Mouse (Mus musculus) adrenal gland, adult 18-20 months (tissue): Measurements from ENCODE around the gene Tdrd3. TPM values are rescaled to one million over a fixed set of nuclear protein-coding genes. Genes with fewer than 3 reads are reported as not detected.

Source experiments
- DNase-seq, 2 experiments: peaks; one replicate each; pipeline ENCODE4 v3.0.0; 2021 to 2022; ENCODE audit warnings: low spot score in 2 of 2
- total RNA-seq, 2 experiments: library from RNA; stranded (reverse); gene quantifications; 1 replicate in 1 of 2; 2 replicates in 1 of 2; pipeline ENCODE4 v1.2.3; 2021

Tdrd3 gene
- total RNA-seq, 2 experiments from 2014 or later: 26.6 to 34.7 TPM

GRCm38 (mm10) chr14:87451645-87452443, 35.4 kb downstream of the Tdrd3 start:
- DNase-seq: peak; percentile 72 to 73

GRCm38 (mm10) chr14:87455630-87456175, 39.3 kb downstream of the Tdrd3 start:
- no peak for DNase-seq

- DNase-seq: no peak
These were observed 43.3 kb downstream of the Tdrd3 start for GRCm38 (mm10) chr14:87459777-87460176.

- DNase-seq: no peak
These were observed 45.1 kb downstream of the Tdrd3 start for GRCm38 (mm10) chr14:87461543-87461942.

- peak; percentile 70 to 80 for DNase-seq
These were observed 47.7 kb downstream of the Tdrd3 start for GRCm38 (mm10) chr14:87463963-87464654.

- no peak for DNase-seq
These were observed 48.2 kb downstream of the Tdrd3 start for GRCm38 (mm10) chr14:87464655-87465054.

- no peak for DNase-seq
These were observed 51.1 kb downstream of the Tdrd3 start for GRCm38 (mm10) chr14:87467586-87467985.

- no peak for DNase-seq
These were observed 55.1 kb downstream of the Tdrd3 start for GRCm38 (mm10) chr14:87471521-87471920.

GRCm38 (mm10) chr14:87472782-87473181, 56.3 kb downstream of the Tdrd3 start:
- no peak for DNase-seq

- no peak for DNase-seq
These were observed 59.4 kb downstream of the Tdrd3 start for GRCm38 (mm10) chr14:87475721-87476359.

- DNase-seq: no peak
These were observed 62.0 kb downstream of the Tdrd3 start for GRCm38 (mm10) chr14:87478339-87478951.

- DNase-seq: no peak
These were observed 69.4 kb downstream of the Tdrd3 start for GRCm38 (mm10) chr14:87485888-87486287.

- no peak for DNase-seq
These were observed 81.6 kb downstream of the Tdrd3 start for GRCm38 (mm10) chr14:87497955-87498594.

GRCm38 (mm10) chr14:87505924-87506323, 89.5 kb downstream of the Tdrd3 start:
- no peak for DNase-seq

GRCm38 (mm10) chr14:87515281-87515680, 98.8 kb downstream of the Tdrd3 start:
- no peak for DNase-seq

- DNase-seq: no peak
These were observed 100.9 kb downstream of the Tdrd3 start for GRCm38 (mm10) chr14:87517381-87517780.

- DNase-seq: no peak
These were observed 115.4 kb downstream of the Tdrd3 start for GRCm38 (mm10) chr14:87531847-87532246.

GRCm38 (mm10) chr14:87537127-87537819, 120.8 kb downstream of the Tdrd3 start:
- no peak for DNase-seq

GRCm38 (mm10) chr14:87549986-87550385, 133.5 kb downstream of the Tdrd3 start:
- DNase-seq: no peak

- DNase-seq: no peak
These were observed 135.8 kb downstream of the Tdrd3 start for GRCm38 (mm10) chr14:87552211-87552610.
